Mouse (Mus musculus) liver, embryonic 16.5 days (tissue): Measurements from ENCODE around the gene Ntf5. TPM values are rescaled to one million over a fixed set of nuclear protein-coding genes. Genes with fewer than 3 reads are reported as not detected.

ENCODE experiments used
- ATAC-seq: fragments of 200-750 bp; cut with Nextera tagmentation; 2 replicates; pipeline ENCODE4 v1.8.0; 2017; ENCODE audit warnings: low read depth, mild to moderate bottlenecking, moderate number of reproducible peaks, moderate library complexity
- H3K27ac ChIP-seq: fragments of 300-500 bp; sonication (generic); 2 replicates; pipeline ENCODE4 v1.5.1; 2014; ENCODE audit warnings: mild to moderate bottlenecking, low read length
- H3K27me3 ChIP-seq: fragments of 300-500 bp; sonication (generic); 2 replicates; pipeline ENCODE4 v1.6.1; 2014; ENCODE audit warnings: low read depth, low read length, mixed read lengths; ENCODE audit not compliant: control insufficient read depth, insufficient read depth
- H3K36me3 ChIP-seq: fragments of 300-500 bp; sonication (generic); 2 replicates; pipeline ENCODE4 v1.6.1; 2014; ENCODE audit warnings: mild to moderate bottlenecking; ENCODE audit not compliant: control insufficient read depth, insufficient read depth
- H3K4me1 ChIP-seq: fragments of 300-500 bp; sonication (generic); 2 replicates; pipeline ENCODE4 v1.6.1; 2014; ENCODE audit warnings: low read depth, low read length, mixed read lengths; ENCODE audit not compliant: control insufficient read depth
- H3K4me2 ChIP-seq: fragments of 300-500 bp; sonication (generic); 2 replicates; pipeline ENCODE4 v1.6.1; 2014; ENCODE audit warnings: low read depth, low read length, mixed read lengths
- H3K4me3 ChIP-seq: fragments of 300-500 bp; sonication (generic); 2 replicates; pipeline ENCODE4 v1.5.1; 2014; ENCODE audit warnings: low read depth, mild to moderate bottlenecking, low read length
- H3K9ac ChIP-seq: fragments of 300-500 bp; sonication (generic); 2 replicates; pipeline ENCODE4 v1.6.1; 2014; ENCODE audit warnings: low read depth, low read length
- H3K9me3 ChIP-seq: fragments of 300-500 bp; sonication (generic); replicated peaks from 2 replicates; pipeline ENCODE4 v1.6.1; 2016; ENCODE audit warnings: low read length; ENCODE audit not compliant: control insufficient read depth
- WGBS: fragments of 180-500 bp; shearing (Covaris S2); extraction: QIAGEN DNeasy Blood & Tissue Kit; methylation state at CpG from one replicate; pipeline ENCODE4 v1.1.7; 2014; ENCODE audit not compliant: insufficient replicate concordance; 5-methylcytosine and 5-hydroxymethylcytosine counted together
- polyA plus RNA-seq: library from polyadenylated mRNA; unstranded; fragments of >200 nt; fragmentation: Nextera tagmentation; extraction: Ambion mirVana; gene quantifications from 2 replicates; pipeline ENCODE4 v1.2.1, GENCODE M21; 2015

The Ntf5 gene
- polyA plus RNA-seq, 1 experiment from 2014 or later = 0.09 TPM

- Histone ChIP-seq H3K4me3 (peak overlapping the region; percentile 54), H3K4me1 (peaks cover 28% of the 10 kb centered on the region), H3K4me2 (peak overlapping the region; percentile 74), H3K27ac (no peak overlapping the region), H3K9me3 (no peaks in the 10 kb centered on the region), H3K36me3 (peaks cover 4% of the 10 kb centered on the region; the same call in 1 of the 2 replicates), H3K9ac (peak overlapping the region; percentile 0; the same call in 1 of the 2 replicates), H3K27me3 (peaks cover 42% of the 10 kb centered on the region)
- WGBS = 8% methylated on average over 52 of the region's 52 CpGs
- no peak for ATAC-seq
Measured at GRCm38 (mm10) chr7:45369836-45370474, 43.5 kb upstream of the Ntf5 start.

DNA sequence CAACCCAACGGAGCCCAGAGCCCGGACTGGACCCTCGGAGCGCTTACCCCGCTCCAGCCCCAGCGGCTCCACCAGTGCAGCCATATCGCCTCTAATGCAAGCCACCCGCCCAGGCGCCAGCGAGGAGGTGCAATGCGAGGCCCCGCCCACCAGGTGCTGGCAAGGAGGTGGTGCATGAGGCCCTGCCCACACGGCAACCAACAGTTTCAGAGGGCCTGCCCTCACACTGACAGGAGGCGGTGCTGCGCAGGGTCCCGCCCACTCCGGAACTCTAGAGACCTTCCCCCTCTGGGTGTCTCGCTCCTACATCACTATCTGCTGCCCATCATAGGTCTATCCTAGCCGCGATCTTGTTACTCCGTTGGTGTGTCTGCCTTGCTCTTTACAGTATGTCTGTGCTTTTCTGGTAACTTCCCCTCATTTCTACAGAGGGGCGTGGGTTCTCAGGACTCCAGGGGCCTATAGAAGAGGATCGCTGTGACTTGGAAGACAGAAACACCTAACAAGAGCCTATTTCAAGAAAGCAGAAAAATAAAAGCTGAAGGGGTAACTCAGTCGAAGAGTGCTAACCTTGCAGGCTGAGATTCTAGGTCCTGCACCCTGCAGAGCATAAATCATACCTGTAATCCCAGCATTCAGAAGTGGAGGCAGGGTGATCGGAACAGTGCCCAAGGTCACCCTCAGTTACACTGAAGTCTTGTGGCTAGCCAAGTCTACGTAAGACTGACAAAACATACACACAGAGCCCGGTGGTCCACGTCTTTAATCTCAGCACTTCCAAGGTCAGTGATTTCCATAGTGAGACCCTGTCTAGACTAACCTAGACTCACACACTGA, 42.8 kb upstream of the Ntf5 start, which contains the start of gene Lin7b:
Lin7b (minus strand) TSS at position 109 of the 837 bp plus-strand sequence.
- Histone ChIP-seq H3K36me3 (peaks cover 10% of the 10 kb centered on the region), H3K27ac (no peak within 1 kb of the TSS), H3K4me1 (peaks cover 28% of the 10 kb centered on the region), H3K9ac (peak within 1 kb of the TSS; percentile 0; the same call in 1 of the 2 replicates), H3K27me3 (peaks cover 34% of the 10 kb centered on the region), H3K4me3 (peak within 1 kb of the TSS; percentile 54), H3K4me2 (peak within 1 kb of the TSS; percentile 74), H3K9me3 (no peaks in the 10 kb centered on the region)
- 7% methylated on average over 28 of the region's 28 CpGs for WGBS
- ATAC-seq = peak; percentile 76

GRCm38 (mm10) chr7:45372371-45372770, 41.1 kb upstream of the Ntf5 start:
- 74% methylated on average over 5 of the region's 5 CpGs for WGBS

GRCm38 (mm10) chr7:45374620-45375019, 38.9 kb upstream of the Ntf5 start:
- Histone ChIP-seq H3K27me3 (peaks cover 7% of the 10 kb centered on the region), H3K4me1 (peaks cover 12% of the 10 kb centered on the region), H3K4me2 (no peak overlapping the region), H3K9ac (no peak overlapping the region), H3K9me3 (no peaks in the 10 kb centered on the region), H3K27ac (no peak overlapping the region), H3K4me3 (no peak overlapping the region), H3K36me3 (peaks cover 40% of the 10 kb centered on the region)
- no peak for ATAC-seq
- 81% methylated on average over 8 of the region's 8 CpGs for WGBS

More at GRCm38 (mm10) chr7:45372371-45372770, 41.1 kb upstream of the Ntf5 start:
- Histone ChIP-seq H3K36me3 (peaks cover 25% of the 10 kb centered on the region), H3K27ac (no peak overlapping the region), H3K4me3 (no peak overlapping the region), H3K9me3 (no peaks in the 10 kb centered on the region), H3K27me3 (peaks cover 22% of the 10 kb centered on the region), H3K4me1 (peaks cover 19% of the 10 kb centered on the region), H3K4me2 (no peak overlapping the region), H3K9ac (no peak overlapping the region)
- ATAC-seq = no peak

DNA sequence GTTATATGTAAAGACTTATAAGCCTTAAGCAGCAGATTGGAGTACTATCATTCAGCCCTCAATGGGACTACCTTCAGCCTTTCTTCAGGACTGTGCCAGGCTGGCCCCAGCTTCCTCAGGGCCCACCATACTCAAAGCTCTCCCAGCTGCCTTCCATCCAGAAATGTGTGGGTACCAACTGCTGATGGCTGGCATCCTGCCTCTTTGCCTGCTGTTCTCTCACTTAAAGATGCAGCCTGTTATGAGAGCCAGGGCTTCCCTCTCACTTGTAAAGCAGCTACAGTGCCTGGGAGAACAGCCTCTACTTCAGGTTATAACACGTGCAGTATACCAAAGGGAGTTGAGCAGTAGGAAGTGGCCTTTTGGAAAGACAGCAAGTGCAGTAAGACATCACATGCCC, 37.4 kb upstream of the Ntf5 start:
- Histone ChIP-seq H3K4me1 (no peaks in the 10 kb centered on the region), H3K9ac (no peak overlapping the region), H3K27ac (no peak overlapping the region), H3K9me3 (no peaks in the 10 kb centered on the region), H3K27me3 (no peaks in the 10 kb centered on the region), H3K4me2 (no peak overlapping the region), H3K36me3 (peaks cover 54% of the 10 kb centered on the region), H3K4me3 (no peak overlapping the region)
- 91% methylated on average over 1 of the region's 1 CpGs for WGBS
- no peak for ATAC-seq

GRCm38 (mm10) chr7:45386077-45386476, 27.4 kb upstream of the Ntf5 start:
- Histone ChIP-seq H3K4me2 (no peak overlapping the region), H3K27me3 (no peaks in the 10 kb centered on the region), H3K9ac (no peak overlapping the region), H3K27ac (no peak overlapping the region), H3K9me3 (no peaks in the 10 kb centered on the region), H3K4me3 (no peak overlapping the region), H3K36me3 (peaks cover 82% of the 10 kb centered on the region), H3K4me1 (no peaks in the 10 kb centered on the region)
- no peak for ATAC-seq
- WGBS = 91% methylated on average over 3 of the region's 3 CpGs

GRCm38 (mm10) chr7:45395129-45395541, 18.4 kb upstream of the Ntf5 start:
- H3K4me1 ChIP-seq = peaks cover 18% of the 10 kb centered on the region
- peak overlapping the region; percentile 94 for H3K9ac ChIP-seq
- peak overlapping the region; percentile 94 for H3K27ac ChIP-seq
- ATAC-seq = peak; percentile 69
- no peaks in the 10 kb centered on the region for H3K27me3 ChIP-seq
- H3K4me2 ChIP-seq = peak overlapping the region; percentile 84
- H3K36me3 ChIP-seq = peaks cover 28% of the 10 kb centered on the region
- peak overlapping the region; percentile 86 for H3K4me3 ChIP-seq
- H3K9me3 ChIP-seq = no peaks in the 10 kb centered on the region
- under 1% methylated on average over 19 of the region's 20 CpGs for WGBS

GRCm38 (mm10) chr7:45395578-45396336, 17.7 kb upstream of the Ntf5 start, which contains the start of gene Snrnp70:
Gene Snrnp70 (minus strand): TSS chr7:45395742.
- Histone ChIP-seq H3K27me3 (no peaks in the 10 kb centered on the region), H3K36me3 (peaks cover 22% of the 10 kb centered on the region), H3K9ac (peak within 1 kb of the TSS; percentile 94), H3K4me2 (peak within 1 kb of the TSS; percentile 86), H3K4me1 (peaks cover 18% of the 10 kb centered on the region), H3K27ac (peak within 1 kb of the TSS; percentile 94), H3K9me3 (no peaks in the 10 kb centered on the region), H3K4me3 (peak within 1 kb of the TSS; percentile 86)
- under 1% methylated on average over 60 of the region's 60 CpGs for WGBS
- ATAC-seq = peak; percentile 96
